Mouse (Mus musculus): ENCODE data around the gene Tarsl2. TPM values are rescaled to one million over a fixed set of nuclear protein-coding genes. Genes with fewer than 3 reads are reported as not detected.

Gene Tarsl2
- polyA plus RNA-seq, 1 experiment: 0.94 TPM

- WGBS: 54% methylated on average over 5 of the region's 5 CpGs
These were observed 69.1 kb downstream of the Tarsl2 start for GRCm38 (mm10) chr7:65713782-65714181.

GRCm38 (mm10) chr7:65714304-65714703, 69.6 kb downstream of the Tarsl2 start:
- no peak for DNase-seq (ENCODE audit: low read depth, low spot score)
- 56% methylated on average over 4 of the region's 4 CpGs for WGBS

More at GRCm38 (mm10) chr7:65713782-65714181, 69.1 kb downstream of the Tarsl2 start:
- no peak for DNase-seq (ENCODE audit: low read depth, low spot score)

GRCm38 (mm10) chr7:65734024-65734423, 89.3 kb downstream of the Tarsl2 start:
- DNase-seq (ENCODE audit: low read depth, low spot score): no peak
- 41% methylated on average over 2 of the region's 2 CpGs for WGBS

- 88% methylated on average over 3 of the region's 3 CpGs for WGBS
- no peak for DNase-seq (ENCODE audit: low read depth, low spot score)
These were observed 90.6 kb downstream of the Tarsl2 start for GRCm38 (mm10) chr7:65735261-65735660.

- no peak for DNase-seq (ENCODE audit: low read depth, low spot score)
- WGBS: 59% methylated on average over 12 of the region's 12 CpGs
These were observed 92.8 kb downstream of the Tarsl2 start for GRCm38 (mm10) chr7:65737286-65738040.

Other genes with a start within 250 kb of the Tarsl2 start
- gene Tjp1, start 117.1 kb upstream of the Tarsl2 start, polyA plus RNA-seq (2012; rRNA removed): 10.7 and 22.2 TPM in 2 replicates
- 98.5 and 101 TPM in 2 replicates for gene Tm2d3, start 46.3 kb downstream of the Tarsl2 start, polyA plus RNA-seq (2012; rRNA removed)
- gene Pcsk6, start 216.8 kb downstream of the Tarsl2 start, polyA plus RNA-seq (2012; rRNA removed): 7.1 and 9.1 TPM in 2 replicates

All from large intestine, adult 2 months (tissue).